Mouse (Mus musculus): ENCODE measurements around the gene Kif3b. TPM values are rescaled to one million over a fixed set of nuclear protein-coding genes. Genes with fewer than 3 reads are reported as not detected.
"Not testable (repeated sequence)": the region's sequence is repeated elsewhere in the genome, so short reads cannot be mapped to it uniquely, and the experiment has no call there.

The Kif3b gene
- polyA plus RNA-seq, 1 experiment = 27.1 TPM

- WGBS = 40% methylated on average over 6 of the region's 6 CpGs
Observed at GRCm38 (mm10) chr2:153348100-153348831, 57.1 kb downstream of the Kif3b start.

GRCm38 (mm10) chr2:153350552-153351181 lies 59.5 kb downstream of the Kif3b start:
- Histone ChIP-seq H3K4me3 (replicated peaks; ENCODE audit: insufficient read depth, low read depth, low read length) (no peak overlapping the region), H3K27me3 (ENCODE audit: control insufficient read depth, insufficient read depth, low read length) (no peaks in the 10 kb centered on the region), H3K27ac (ENCODE audit: insufficient read depth, low read length) (no peak overlapping the region), H3K4me1 (ENCODE audit: control insufficient read depth, insufficient read depth, low read length) (peaks cover 6% of the 10 kb centered on the region; the same call in 1 of the 2 replicates)
- TF ChIP-seq POLR2A (IDR thresholded peaks at IDR 0.05; ENCODE audit: borderline replicate concordance, insufficient read depth, low read length) (no peak), CTCF (IDR thresholded peaks at IDR 0.05; ENCODE audit: borderline replicate concordance, insufficient read depth, low read depth, low read length) (no peak)
- WGBS = 23% methylated on average over 6 of the region's 6 CpGs
- DNase-seq = no peak

More at GRCm38 (mm10) chr2:153348100-153348831, 57.1 kb downstream of the Kif3b start:
- Histone ChIP-seq H3K4me1 (ENCODE audit: control insufficient read depth, insufficient read depth, low read length) (peaks cover 6% of the 10 kb centered on the region; the same call in 1 of the 2 replicates), H3K27me3 (ENCODE audit: control insufficient read depth, insufficient read depth, low read length) (no peaks in the 10 kb centered on the region), H3K27ac (ENCODE audit: insufficient read depth, low read length) (no peak overlapping the region), H3K4me3 (replicated peaks; ENCODE audit: insufficient read depth, low read depth, low read length) (no peak overlapping the region)
- TF ChIP-seq CTCF (IDR thresholded peaks at IDR 0.05; ENCODE audit: borderline replicate concordance, insufficient read depth, low read depth, low read length) = no peak
- no peak for TF ChIP-seq POLR2A (IDR thresholded peaks at IDR 0.05; ENCODE audit: borderline replicate concordance, insufficient read depth, low read length)
- no peak for DNase-seq

GRCm38 (mm10) chr2:153354648-153355047 lies 63.4 kb downstream of the Kif3b start:
- TF ChIP-seq CTCF (IDR thresholded peaks at IDR 0.05; ENCODE audit: borderline replicate concordance, insufficient read depth, low read depth, low read length) (no peak), POLR2A (IDR thresholded peaks at IDR 0.05; ENCODE audit: borderline replicate concordance, insufficient read depth, low read length) (no peak)
- DNase-seq = no peak
- Histone ChIP-seq H3K4me3 (replicated peaks; ENCODE audit: insufficient read depth, low read depth, low read length) (no peak overlapping the region), H3K27me3 (ENCODE audit: control insufficient read depth, insufficient read depth, low read length) (no peaks in the 10 kb centered on the region), H3K4me1 (ENCODE audit: control insufficient read depth, insufficient read depth, low read length) (peaks cover 6% of the 10 kb centered on the region; the same call in 1 of the 2 replicates), H3K27ac (ENCODE audit: insufficient read depth, low read length) (no peak overlapping the region)
- 57% methylated on average over 2 of the region's 2 CpGs for WGBS

GRCm38 (mm10) chr2:153356784-153357183 lies 65.6 kb downstream of the Kif3b start:
- no peak for TF ChIP-seq CTCF (IDR thresholded peaks at IDR 0.05; ENCODE audit: borderline replicate concordance, insufficient read depth, low read depth, low read length)
- no peak overlapping the region for H3K4me3 ChIP-seq (replicated peaks; ENCODE audit: insufficient read depth, low read depth, low read length)
- WGBS = 93% methylated on average over 4 of the region's 4 CpGs
- no peaks in the 10 kb centered on the region for H3K27me3 ChIP-seq (ENCODE audit: control insufficient read depth, insufficient read depth, low read length)
- DNase-seq = no peak
- H3K27ac ChIP-seq (ENCODE audit: insufficient read depth, low read length) = no peak overlapping the region
- H3K4me1 ChIP-seq (ENCODE audit: control insufficient read depth, insufficient read depth, low read length) = no peaks in the 10 kb centered on the region

GRCm38 (mm10) chr2:153361101-153361710 lies 70.0 kb downstream of the Kif3b start:
- WGBS = 93% methylated on average over 1 of the region's 1 CpGs
- no peak for DNase-seq
- no peaks in the 10 kb centered on the region for H3K27me3 ChIP-seq (ENCODE audit: control insufficient read depth, insufficient read depth, low read length)
- TF ChIP-seq CTCF (IDR thresholded peaks at IDR 0.05; ENCODE audit: borderline replicate concordance, insufficient read depth, low read depth, low read length) (no peak), POLR2A (IDR thresholded peaks at IDR 0.05; ENCODE audit: borderline replicate concordance, insufficient read depth, low read length) (no peak)
- no peak overlapping the region for H3K4me3 ChIP-seq (replicated peaks; ENCODE audit: insufficient read depth, low read depth, low read length)
- H3K27ac ChIP-seq (ENCODE audit: insufficient read depth, low read length) = no peak overlapping the region
- no peaks in the 10 kb centered on the region for H3K4me1 ChIP-seq (ENCODE audit: control insufficient read depth, insufficient read depth, low read length)

GRCm38 (mm10) chr2:153364531-153364930 lies 73.3 kb downstream of the Kif3b start:
- not testable (repeated sequence) for H3K27ac ChIP-seq (ENCODE audit: insufficient read depth, low read length); H3K27me3 ChIP-seq (ENCODE audit: control insufficient read depth, insufficient read depth, low read length); H3K4me1 ChIP-seq (ENCODE audit: control insufficient read depth, insufficient read depth, low read length); H3K4me3 ChIP-seq (replicated peaks; ENCODE audit: insufficient read depth, low read depth, low read length); DNase-seq
- WGBS = 77% methylated on average over 14 of the region's 14 CpGs

- TF ChIP-seq POLR2A (IDR thresholded peaks at IDR 0.05; ENCODE audit: borderline replicate concordance, insufficient read depth, low read length) (no peak), CTCF (IDR thresholded peaks at IDR 0.05; ENCODE audit: borderline replicate concordance, insufficient read depth, low read depth, low read length) (no peak)
- H3K4me1 ChIP-seq (ENCODE audit: control insufficient read depth, insufficient read depth, low read length) = peaks cover 4% of the 10 kb centered on the region; the same call in 1 of the 2 replicates
Observed at GRCm38 (mm10) chr2:153370871-153371270, 79.7 kb downstream of the Kif3b start.

GRCm38 (mm10) chr2:153375380-153375779 lies 84.2 kb downstream of the Kif3b start:
- 68% methylated on average over 2 of the region's 2 CpGs for WGBS
- no peak for TF ChIP-seq POLR2A (IDR thresholded peaks at IDR 0.05; ENCODE audit: borderline replicate concordance, insufficient read depth, low read length)
- no peak for TF ChIP-seq CTCF (IDR thresholded peaks at IDR 0.05; ENCODE audit: borderline replicate concordance, insufficient read depth, low read depth, low read length)
- no peak overlapping the region for H3K27ac ChIP-seq (ENCODE audit: insufficient read depth, low read length)
- H3K4me1 ChIP-seq (ENCODE audit: control insufficient read depth, insufficient read depth, low read length) = peaks cover 6% of the 10 kb centered on the region; the same call in 1 of the 2 replicates
- no peak overlapping the region for H3K4me3 ChIP-seq (replicated peaks; ENCODE audit: insufficient read depth, low read depth, low read length)
- no peaks in the 10 kb centered on the region for H3K27me3 ChIP-seq (ENCODE audit: control insufficient read depth, insufficient read depth, low read length)
- DNase-seq = no peak

More at GRCm38 (mm10) chr2:153370871-153371270, 79.7 kb downstream of the Kif3b start:
- H3K27me3 ChIP-seq (ENCODE audit: control insufficient read depth, insufficient read depth, low read length) = no peaks in the 10 kb centered on the region
- H3K4me3 ChIP-seq (replicated peaks; ENCODE audit: insufficient read depth, low read depth, low read length) = no peak overlapping the region
- no peak overlapping the region for H3K27ac ChIP-seq (ENCODE audit: insufficient read depth, low read length)
- DNase-seq = no peak

Data from cerebellum, adult 2 months (tissue).